Mouse (Mus musculus) thymus, adult 2 months (tissue): Measurements from ENCODE around the gene Cdcp2. TPM values are rescaled to one million over a fixed set of nuclear protein-coding genes. Genes with fewer than 3 reads are reported as not detected.
"Not testable (repeated sequence)": the region's sequence is repeated elsewhere in the genome, so short reads cannot be mapped to it uniquely, and the experiment has no call there.

Experiments used
- DNase-seq: peaks from one replicate; pipeline ENCODE4 v3.0.0; 2021
- H3K27ac ChIP-seq: fragments of 200-500 bp; 2 replicates; pipeline ENCODE4 v1.5.1; 2012; ENCODE audit warnings: low read length, control low read depth; ENCODE audit not compliant: control insufficient read depth, insufficient read depth
- H3K27me3 ChIP-seq: fragments of 200-500 bp; 2 replicates; pipeline ENCODE4 v1.6.1; 2012; ENCODE audit warnings: mild to moderate bottlenecking, low read length, moderate library complexity, mixed read lengths; ENCODE audit not compliant: control insufficient read depth, insufficient read depth
- H3K36me3 ChIP-seq: fragments of 200-500 bp; 2 replicates; pipeline ENCODE4 v1.6.1; 2012; ENCODE audit warnings: mild to moderate bottlenecking, low read length, moderate library complexity; ENCODE audit not compliant: control insufficient read depth, insufficient read depth
- H3K4me1 ChIP-seq: fragments of 200-500 bp; replicated peaks from 2 replicates; pipeline ENCODE4 v1.6.1; 2012; ENCODE audit warnings: low read length; ENCODE audit not compliant: control insufficient read depth, insufficient read depth
- H3K4me3 ChIP-seq: fragments of 200-500 bp; 2 replicates; pipeline ENCODE4 v1.5.1; 2012; ENCODE audit warnings: mild to moderate bottlenecking, low read length, control low read depth, moderate library complexity; ENCODE audit not compliant: control insufficient read depth, insufficient read depth
- CTCF ChIP-seq: fragments of 200-500 bp; IDR thresholded peaks from 2 replicates; pipeline ENCODE4 v1.5.1; 2012; ENCODE audit warnings: mild to moderate bottlenecking, control low read depth, low read length, moderate library complexity, borderline replicate concordance; ENCODE audit not compliant: control insufficient read depth, poor library complexity, insufficient read depth; ENCODE audit errors: extremely low read depth
- POLR2A ChIP-seq: fragments of 200-500 bp; IDR thresholded peaks from 2 replicates; pipeline ENCODE4 v1.6.1; 2012; ENCODE audit warnings: mild to moderate bottlenecking, low read length, control low read depth, moderate library complexity; ENCODE audit not compliant: control insufficient read depth, poor library complexity, insufficient read depth; ENCODE audit errors: extremely low read depth
- WGBS: fragments of 180-500 bp; shearing (Covaris S2); methylation state at CpG from one replicate; pipeline ENCODE4 v1.1.7; 2018; 5-methylcytosine and 5-hydroxymethylcytosine counted together
- polyA plus RNA-seq: library from polyadenylated mRNA; depleted of rRNA; stranded (reverse); fragments of >200 nt; gene quantifications from 2 replicates; pipeline ENCODE4 v1.2.3, GENCODE M21; 2012

Gene Cdcp2
- polyA plus RNA-seq, 1 experiment, result 0.46 TPM

GRCm38 (mm10) chr4:107098791-107099525 is 2.3 kb downstream of the Cdcp2 start:
- TF ChIP-seq CTCF, result no peak
- no peak overlapping the region for H3K4me3 ChIP-seq
- no peaks in the 10 kb centered on the region for H3K27me3 ChIP-seq
- H3K36me3 ChIP-seq, result no peaks in the 10 kb centered on the region
- no peak overlapping the region for H3K27ac ChIP-seq
- peak; percentile 5 for DNase-seq
- WGBS, result 64% methylated on average over 17 of the region's 17 CpGs
- H3K4me1 ChIP-seq, result no peaks in the 10 kb centered on the region; the same call in 1 of the 2 replicates

- 88% methylated on average over 8 of the region's 8 CpGs for WGBS
- Histone ChIP-seq H3K4me3 (no peak overlapping the region), H3K4me1 (no peaks in the 10 kb centered on the region; the same call in 1 of the 2 replicates), H3K27me3 (no peaks in the 10 kb centered on the region), H3K27ac (no peak overlapping the region), H3K36me3 (no peaks in the 10 kb centered on the region)
- no peak for TF ChIP-seq CTCF
- no peak for TF ChIP-seq POLR2A
- DNase-seq, result no peak
Observed at GRCm38 (mm10) chr4:107102220-107102619, 5.5 kb downstream of the Cdcp2 start.

GRCm38 (mm10) chr4:107106777-107107176 is 10.1 kb downstream of the Cdcp2 start:
- no peak overlapping the region for H3K27ac ChIP-seq
- no peak for DNase-seq
- 90% methylated on average over 16 of the region's 16 CpGs for WGBS
- H3K36me3 ChIP-seq, result no peaks in the 10 kb centered on the region
- no peaks in the 10 kb centered on the region for H3K4me1 ChIP-seq
- H3K4me3 ChIP-seq, result no peak overlapping the region
- no peaks in the 10 kb centered on the region for H3K27me3 ChIP-seq
- TF ChIP-seq CTCF, result no peak
- TF ChIP-seq POLR2A, result no peak

GRCm38 (mm10) chr4:107108291-107108731 is 11.6 kb downstream of the Cdcp2 start:
- no peak for TF ChIP-seq CTCF
- H3K4me1 ChIP-seq, result no peaks in the 10 kb centered on the region
- no peak overlapping the region for H3K4me3 ChIP-seq
- 75% methylated on average over 13 of the region's 13 CpGs for WGBS
- H3K27me3 ChIP-seq, result no peaks in the 10 kb centered on the region
- H3K36me3 ChIP-seq, result no peaks in the 10 kb centered on the region
- no peak for DNase-seq
- H3K27ac ChIP-seq, result no peak overlapping the region

GRCm38 (mm10) chr4:107109181-107109580 is 12.5 kb downstream of the Cdcp2 start:
- H3K4me1 ChIP-seq, DNase-seq, H3K27ac ChIP-seq, H3K36me3 ChIP-seq, H3K4me3 ChIP-seq, H3K27me3 ChIP-seq: not testable (repeated sequence)
- WGBS, result 97% methylated on average over 6 of the region's 6 CpGs

GRCm38 (mm10) chr4:107114278-107114677 is 17.6 kb downstream of the Cdcp2 start:
- Histone ChIP-seq H3K4me3 (no peak overlapping the region), H3K36me3 (no peaks in the 10 kb centered on the region), H3K4me1 (no peaks in the 10 kb centered on the region), H3K27ac (no peak overlapping the region), H3K27me3 (no peaks in the 10 kb centered on the region)
- DNase-seq, result no peak
- WGBS, result 93% methylated on average over 8 of the region's 8 CpGs
- no peak for TF ChIP-seq CTCF
- TF ChIP-seq POLR2A, result no peak

GRCm38 (mm10) chr4:107117741-107118385 is 21.2 kb downstream of the Cdcp2 start:
- Histone ChIP-seq H3K4me1 (no peaks in the 10 kb centered on the region), H3K36me3 (no peaks in the 10 kb centered on the region), H3K27me3 (no peaks in the 10 kb centered on the region), H3K27ac (no peak overlapping the region), H3K4me3 (no peak overlapping the region)
- DNase-seq, result no peak
- 80% methylated on average over 2 of the region's 2 CpGs for WGBS
- TF ChIP-seq CTCF (no peak), POLR2A (no peak)
